ENCODE assay signal across 22 mouse cellular contexts in genomic region chr4:139995659-139996058, GRCm38 (mm10). TPM values are rescaled to one million over a fixed set of nuclear protein-coding genes. Genes with fewer than 3 reads are reported as not detected.
DNase-seq lines count a peak whose midpoint lies in the region; ATAC-seq and TF ChIP-seq lines count a peak whose summit lies in the region.
"Had no signal": no experiment of that assay in that cellular context is flagged by ENCODE, and none has a peak within 500 bp of the region (broad histone marks: within the 10 kb centered on the region; RNA-seq: fewer than 3 reads in every experiment).

No protein-coding gene starts in this region.

- no peaks in the 10 kb centered on the region for H3K36me3 ChIP-seq in hindbrain, embryonic 10.5 days
- H3K36me3 ChIP-seq in hindbrain, embryonic 11.5 days (ENCODE audit: control insufficient read depth, insufficient read depth, low read length): no peaks in the 10 kb centered on the region
- H3K36me3 ChIP-seq in hindbrain, embryonic 15.5 days: no peaks in the 10 kb centered on the region
- H3K36me3 ChIP-seq: embryonic facial prominence, embryonic 13.5 days; heart, embryonic 15.5 days; midbrain, embryonic 12.5 days had no signal

- no peak for TF ChIP-seq CTCF in lung, adult 2 months (IDR thresholded peaks at IDR 0.05; ENCODE audit: insufficient read depth, low read length)

- peaks cover 6% of the 10 kb centered on the region; the same call in 1 of the 2 replicates for H3K9me3 ChIP-seq in hindbrain, embryonic 10.5 days
- H3K9me3 ChIP-seq in hindbrain, embryonic 11.5 days (ENCODE audit: control insufficient read depth, low read length): no peaks in the 10 kb centered on the region
- no peaks in the 10 kb centered on the region for H3K9me3 ChIP-seq in hindbrain, embryonic 15.5 days
- H3K9me3 ChIP-seq: embryonic facial prominence, embryonic 13.5 days; heart, embryonic 15.5 days; midbrain, embryonic 12.5 days had no signal

- 68% methylated on average over 8 of the region's 8 CpGs for WGBS in hindbrain, embryonic 10.5 days
- WGBS in hindbrain, embryonic 11.5 days: 65% methylated on average over 8 of the region's 8 CpGs
- 47% methylated on average over 8 of the region's 8 CpGs for WGBS in hindbrain, embryonic 15.5 days
- 55% methylated on average over 8 of the region's 8 CpGs for WGBS in lung, adult 2 months

- peaks cover 49% of the 10 kb centered on the region for H3K4me1 ChIP-seq in hindbrain, embryonic 10.5 days (replicated peaks)
- H3K4me1 ChIP-seq in hindbrain, embryonic 11.5 days (replicated peaks; ENCODE audit: control insufficient read depth, insufficient read depth, low read length): peaks cover 4% of the 10 kb centered on the region
- peaks cover 14% of the 10 kb centered on the region; the same call in 1 of the 2 replicates for H3K4me1 ChIP-seq in hindbrain, embryonic 15.5 days (replicated peaks)
- H3K4me1 ChIP-seq in lung, adult 2 months (ENCODE audit: control insufficient read depth, insufficient read depth, low read length): no peaks in the 10 kb centered on the region
- H3K4me1 ChIP-seq: heart, embryonic 15.5 days had no signal

- no peak overlapping the region for H3K9ac ChIP-seq in hindbrain, embryonic 11.5 days (ENCODE audit: low read depth, low read length)
- H3K9ac ChIP-seq in hindbrain, embryonic 15.5 days: no peak overlapping the region
- H3K9ac ChIP-seq: embryonic facial prominence, embryonic 13.5 days; heart, embryonic 15.5 days; liver, postnatal 0 days; midbrain, embryonic 12.5 days had no signal

- peak overlapping the region; percentile 45 for H3K27ac ChIP-seq in hindbrain, embryonic 10.5 days
- no peak overlapping the region for H3K27ac ChIP-seq in hindbrain, embryonic 11.5 days (ENCODE audit: low read depth, low read length)
- H3K27ac ChIP-seq in hindbrain, embryonic 15.5 days (replicated peaks): no peak overlapping the region
- H3K27ac ChIP-seq: embryonic facial prominence, embryonic 13.5 days; gastrocnemius, adult 2 months; heart, embryonic 15.5 days; midbrain, embryonic 12.5 days; stomach, postnatal 0 days had no signal

- TF ChIP-seq POLR2A in lung, adult 2 months (IDR thresholded peaks at IDR 0.05; ENCODE audit: borderline replicate concordance, extremely low read depth, low read depth, low read length): no peak

- H3K4me2 ChIP-seq in hindbrain, embryonic 11.5 days (replicated peaks; ENCODE audit: low read depth, low read length): no peak overlapping the region
- H3K4me2 ChIP-seq in hindbrain, embryonic 15.5 days: no peak overlapping the region
- H3K4me2 ChIP-seq: embryonic facial prominence, embryonic 13.5 days; heart, embryonic 15.5 days; midbrain, embryonic 12.5 days had no signal

- DNase-seq in hindbrain, embryonic 10.5 days (ENCODE audit: low spot score): no peak
- DNase-seq in hindbrain, embryonic 11.5 days (ENCODE audit: low spot score): no peak
- peak; percentile 51 to 59 for DNase-seq in right cerebral cortex, postnatal 10 days (ENCODE audit: low spot score in 2 of 2)
- no peak for DNase-seq in right cerebral cortex, postnatal 25 days
- no peak for DNase-seq in lung, adult 2 months
- DNase-seq in adrenal gland, postnatal 14 days: no peak
- DNase-seq: adrenal gland, postnatal 36 days; cerebellum, adult 11-12 months; cerebellum, postnatal 25 days; gastrocnemius, adult 2 months; heart, postnatal 36 days; kidney, adult 8-10 months; kidney, postnatal 10 days; liver, postnatal 0 days; lung, postnatal 10 days; thymus, adult 2 months had no signal

- 0 out of 2 replicates have a peak, but pooled peaks cover 11% of the 10 kb centered on the region for H3K27me3 ChIP-seq in hindbrain, embryonic 10.5 days (ENCODE audit: insufficient read depth, poor library complexity, severe bottlenecking)
- no peaks in the 10 kb centered on the region; the same call in 1 of the 2 replicates for H3K27me3 ChIP-seq in hindbrain, embryonic 11.5 days (ENCODE audit: control insufficient read depth, insufficient read depth, low read length)
- no peaks in the 10 kb centered on the region for H3K27me3 ChIP-seq in hindbrain, embryonic 15.5 days

- no peak overlapping the region for H3K4me3 ChIP-seq in hindbrain, embryonic 10.5 days
- H3K4me3 ChIP-seq in hindbrain, embryonic 11.5 days (ENCODE audit: low read depth, low read length): no peak overlapping the region
- no peak overlapping the region for H3K4me3 ChIP-seq in hindbrain, embryonic 15.5 days
- H3K4me3 ChIP-seq in lung, adult 2 months (replicated peaks; ENCODE audit: extremely low read depth, low read depth, low read length): no peak overlapping the region
- H3K4me3 ChIP-seq: embryonic facial prominence, embryonic 13.5 days; erythroblast, embryonic 14.5 days; gastrocnemius, adult 2 months; heart, embryonic 15.5 days; midbrain, embryonic 12.5 days had no signal

- no peak for ATAC-seq in hindbrain, embryonic 11.5 days (ENCODE audit: low FRiP score)
- peak; percentile 36 for ATAC-seq in hindbrain, embryonic 15.5 days (ENCODE audit: low FRiP score, low read depth)
- ATAC-seq: liver, postnatal 0 days had no signal

RNA-seq across cellular contexts. Expression of gene Klhdc7a, which starts 27.8 kb away (rescaled TPM):
- 0.41 and 0.47 TPM in 2 replicates for polyA plus RNA-seq in hindbrain, embryonic 10.5 days (2016; fragmentation: Nextera tagmentation; extraction: Ambion mirVana)
- 0.29 and 0.46 TPM in 2 replicates for polyA plus RNA-seq in hindbrain, embryonic 11.5 days (2014; fragmentation: Nextera tagmentation; extraction: Ambion mirVana)
- 0.56 and 0.73 TPM in 2 replicates for polyA plus RNA-seq in hindbrain, embryonic 15.5 days (2015; fragmentation: Nextera tagmentation; extraction: Ambion mirVana)
- 7.4 and 7.8 TPM in 2 replicates for polyA plus RNA-seq in lung, adult 2 months (2012; rRNA removed)
- 18.8 and 23.1 TPM in 2 replicates for total RNA-seq in adrenal gland, postnatal 14 days (2021)
- polyA plus RNA-seq: erythroblast, embryonic 14.5 days had no signal

Comparison
In these comparisons a context has a peak if more than half of its experiments do, and no peak if none do; other contexts are left out.
1. DNase-seq: peak in right cerebral cortex, postnatal 10 days (2 of 2); none in hindbrain, embryonic 10.5 days (single experiment), hindbrain, embryonic 11.5 days (single experiment), right cerebral cortex, postnatal 25 days (single experiment), lung, adult 2 months (single experiment) and adrenal gland, postnatal 14 days (single experiment).